Mouse (Mus musculus) liver, embryonic 14.5 days (tissue): ENCODE data around the gene Khdc1c. TPM values are rescaled to one million over a fixed set of nuclear protein-coding genes. Genes with fewer than 3 reads are reported as not detected.
"Not testable (repeated sequence)": the region's sequence is repeated elsewhere in the genome, so short reads cannot be mapped to it uniquely, and the experiment has no call there.

Experiments used
- ATAC-seq: fragments of 200-750 bp; cut with Nextera tagmentation; 2 replicates; pipeline ENCODE4 v1.8.0; 2017; ENCODE audit warnings: moderate number of reproducible peaks, mild to moderate bottlenecking, moderate library complexity; ENCODE audit not compliant: insufficient read depth
- DNase-seq, 3 experiments: peaks; one replicate each; pipeline ENCODE4 v3.0.0-alpha.2; 2012 to 2013; ENCODE audit warnings: low read depth in 3 of 3, low spot score in 3 of 3
- H3K27ac ChIP-seq: fragments of 300-500 bp; sonication (generic); 2 replicates; pipeline ENCODE4 v1.5.1; 2014; ENCODE audit warnings: moderate library complexity, mild to moderate bottlenecking, control low read depth, inconsistent platforms
- H3K27me3 ChIP-seq: fragments of 300-500 bp; sonication (generic); 2 replicates; pipeline ENCODE4 v1.6.1; 2014; ENCODE audit warnings: mild to moderate bottlenecking, low read length, moderate library complexity; ENCODE audit not compliant: control insufficient read depth, insufficient read depth
- H3K36me3 ChIP-seq: fragments of 300-500 bp; sonication (generic); replicated peaks from 2 replicates; pipeline ENCODE4 v1.6.1; 2014; ENCODE audit warnings: low read depth; ENCODE audit not compliant: control insufficient read depth, insufficient read depth
- H3K4me1 ChIP-seq, 2 experiments: fragments of 200-500 bp in 1 of 2; fragments of 300-500 bp in 1 of 2; sonication (generic) in 1 of 2; replicated peaks; 2 replicates each; pipeline ENCODE4 v1.6.1; 2012 to 2014; ENCODE audit warnings: antibody characterized with exemption in 1 of 2, inconsistent platforms in 1 of 2, low read length in 1 of 2; ENCODE audit not compliant: control insufficient read depth in 2 of 2, insufficient read depth in 2 of 2
- H3K4me2 ChIP-seq: fragments of 300-500 bp; sonication (generic); 2 replicates; pipeline ENCODE4 v1.6.1; 2014; ENCODE audit warnings: low read depth, mild to moderate bottlenecking, control low read depth, moderate library complexity
- H3K4me3 ChIP-seq, 2 experiments: fragments of 200-500 bp in 1 of 2; fragments of 300-500 bp in 1 of 2; sonication (generic) in 1 of 2; 2 replicates each; pipeline ENCODE4 v1.5.1; 2012 to 2014; ENCODE audit warnings: low read depth in 2 of 2, low read length in 2 of 2, mild to moderate bottlenecking in 2 of 2, control low read depth in 1 of 2, inconsistent platforms in 1 of 2, moderate library complexity in 1 of 2; ENCODE audit not compliant: insufficient read depth in 1 of 2
- H3K9ac ChIP-seq: fragments of 300-500 bp; sonication (generic); replicated peaks from 2 replicates; pipeline ENCODE4 v1.6.1; 2014; ENCODE audit warnings: mild to moderate bottlenecking, control low read depth, moderate library complexity
- H3K9me3 ChIP-seq: fragments of 300-500 bp; sonication (generic); 2 replicates; pipeline ENCODE4 v1.6.1; 2016; ENCODE audit warnings: low read length, mixed read lengths; ENCODE audit not compliant: control insufficient read depth
- CTCF ChIP-seq: IDR thresholded peaks from 2 replicates; pipeline ENCODE4 v1.5.1; 2016; ENCODE audit warnings: antibody characterized with exemption, low read depth, control low read depth
- EP300 ChIP-seq: IDR thresholded peaks from 2 replicates; pipeline ENCODE4 v1.6.1; 2016; ENCODE audit warnings: antibody characterized with exemption, low read depth
- WGBS: fragments of 180-500 bp; shearing (Covaris S2); extraction: QIAGEN DNeasy Blood & Tissue Kit; methylation state at CpG from one replicate; pipeline ENCODE4 v1.1.7; 2014; ENCODE audit not compliant: insufficient replicate concordance; 5-methylcytosine and 5-hydroxymethylcytosine counted together
- polyA plus RNA-seq, 2 experiments: library from polyadenylated mRNA; depleted of rRNA in 1 of 2; stranded (reverse) in 1 of 2; unstranded in 1 of 2; fragments of >200 nt; fragmentation: Nextera tagmentation in 1 of 2; extraction: Ambion mirVana in 1 of 2; gene quantifications; 2 replicates each; pipeline versions ENCODE4 v1.2.1 to v1.2.3; 2012 to 2014

Khdc1c gene
- polyA plus RNA-seq (2012; rRNA removed) (not detected in 2 replicates), polyA plus RNA-seq (2014; fragmentation: Nextera tagmentation; extraction: Ambion mirVana) (not detected in 2 replicates)

GRCm38 (mm10) chr1:21368031-21368430 lies at the start of gene Khdc1c:
Gene Khdc1c (plus strand): TSS chr1:21368331.
- not testable (repeated sequence) for H3K9ac ChIP-seq, H3K27ac ChIP-seq, H3K4me2 ChIP-seq, H3K27me3 ChIP-seq, H3K36me3 ChIP-seq, DNase-seq, ATAC-seq, H3K4me3 ChIP-seq, H3K9me3 ChIP-seq, H3K4me1 ChIP-seq
- 26% methylated on average over 1 of the region's 1 CpGs for WGBS

GRCm38 (mm10) chr1:21320271-21320670 lies 47.9 kb upstream of the Khdc1c start:
- WGBS = 70% methylated on average over 5 of the region's 5 CpGs
- H3K9me3 ChIP-seq, H3K27ac ChIP-seq, ATAC-seq, H3K36me3 ChIP-seq, H3K4me1 ChIP-seq, H3K4me3 ChIP-seq, DNase-seq, H3K9ac ChIP-seq, H3K4me2 ChIP-seq, H3K27me3 ChIP-seq: not testable (repeated sequence)

- no peaks in the 10 kb centered on the region for H3K36me3 ChIP-seq
- no peak overlapping the region for H3K4me3 ChIP-seq
- 70% methylated on average over 1 of the region's 1 CpGs for WGBS
- ATAC-seq = no peak
- H3K4me1 ChIP-seq = peaks cover 0 to 1% of the 10 kb centered on the region in 2 experiments; a peak in 1 of 4 replicates
- H3K27me3 ChIP-seq = no peaks in the 10 kb centered on the region
- no peak overlapping the region for H3K9ac ChIP-seq
- TF ChIP-seq EP300 (no peak), CTCF (no peak)
- no peaks in the 10 kb centered on the region for H3K9me3 ChIP-seq
- no peak overlapping the region for H3K4me2 ChIP-seq
- DNase-seq = no peak
- no peak overlapping the region for H3K27ac ChIP-seq
Observed at GRCm38 (mm10) chr1:21321656-21322055, 46.5 kb upstream of the Khdc1c start.

GRCm38 (mm10) chr1:21323996-21324574 lies 44.0 kb upstream of the Khdc1c start:
- H3K9me3 ChIP-seq = no peaks in the 10 kb centered on the region
- DNase-seq (no peak), ATAC-seq (no peak)
- no peak overlapping the region for H3K4me2 ChIP-seq
- no peaks in the 10 kb centered on the region for H3K27me3 ChIP-seq
- no peak overlapping the region for H3K4me3 ChIP-seq
- no peak for TF ChIP-seq EP300
- TF ChIP-seq CTCF = no peak
- no peak overlapping the region for H3K9ac ChIP-seq
- 73% methylated on average over 1 of the region's 1 CpGs for WGBS
- peaks cover 5 to 9% of the 10 kb centered on the region in 2 experiments for H3K4me1 ChIP-seq
- H3K27ac ChIP-seq = no peak overlapping the region
- H3K36me3 ChIP-seq = no peaks in the 10 kb centered on the region

DNA sequence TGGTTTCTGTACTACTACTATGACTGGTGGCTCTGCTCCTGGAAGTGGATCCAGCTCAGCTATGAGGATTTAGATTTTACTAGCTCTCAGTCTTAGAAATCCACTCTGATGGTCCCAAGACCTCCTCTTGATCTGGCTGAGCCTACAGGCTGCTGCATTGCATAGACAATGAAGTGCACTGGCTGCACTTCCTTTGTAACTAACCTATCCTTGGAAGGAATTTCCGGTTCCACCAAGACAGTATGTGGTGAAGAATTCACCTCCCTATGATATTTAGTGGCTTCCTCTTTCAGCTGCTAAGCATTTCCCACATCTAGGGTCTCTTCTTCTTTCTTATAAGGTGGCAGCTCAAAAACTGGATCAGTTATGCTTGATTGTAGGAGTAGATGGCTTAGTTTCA lies 43.5 kb upstream of the Khdc1c start:
- ATAC-seq (no peak), DNase-seq (no peak)
- H3K27ac ChIP-seq = no peak overlapping the region
- H3K4me1 ChIP-seq = peaks cover 5 to 13% of the 10 kb centered on the region in 2 experiments
- H3K9ac ChIP-seq = no peak overlapping the region
- no peaks in the 10 kb centered on the region for H3K36me3 ChIP-seq
- TF ChIP-seq EP300 (no peak), CTCF (no peak)
- no peak overlapping the region for H3K4me2 ChIP-seq
- no peaks in the 10 kb centered on the region for H3K27me3 ChIP-seq
- WGBS = 68% methylated on average over 1 of the region's 1 CpGs
- H3K9me3 ChIP-seq = no peaks in the 10 kb centered on the region
- no peak overlapping the region for H3K4me3 ChIP-seq
